Mouse (Mus musculus): ENCODE data around the gene Pitpnb. TPM values are rescaled to one million over a fixed set of nuclear protein-coding genes. Genes with fewer than 3 reads are reported as not detected.

The Pitpnb gene
- total RNA-seq (2018; cell fraction: chromatin; rRNA removed) = 10 to 100 TPM; 23.5 to 68.5 (median 44.7) TPM
- 10 to 100 TPM; 36.3 to 49.7 (median 41.6) TPM for total RNA-seq (2018; cell fraction: cytosol; rRNA removed)
- total RNA-seq (2018; cell fraction: nucleus; rRNA removed) = 10 to 100 TPM; 27.9 to 65.1 (median 42.0) TPM
- 33.9 to 56.3 TPM (median 53.8 TPM) in 3 replicates for polyA plus RNA-seq (2018)

- Histone ChIP-seq H3K4me3 (ENCODE audit: inconsistent target) (peak within 1 kb of the TSS; percentile 94), H3K27ac (peak within 1 kb of the TSS; percentile 42; the same call in 1 of the 2 replicates), H3K79me2 (ENCODE audit: inconsistent target) (peaks cover 48% of the 10 kb centered on the region), H3K36me3 (ENCODE audit: inconsistent target) (no peaks in the 10 kb centered on the region)
- under 1% methylated on average over 76 of the region's 78 CpGs for WGBS (ENCODE audit: missing documents)
Observed at GRCm38 (mm10) chr5:111330417-111331098, at the start of gene Pitpnb. Gene Pitpnb (plus strand): TSS chr5:111330763.

- no peaks in the 10 kb centered on the region for H3K79me2 ChIP-seq (ENCODE audit: inconsistent target)
- H3K4me3 ChIP-seq (ENCODE audit: inconsistent target) = no peak overlapping the region
- WGBS (ENCODE audit: missing documents) = 93% methylated on average over 16 of the region's 19 CpGs
- no peaks in the 10 kb centered on the region for H3K36me3 ChIP-seq (ENCODE audit: inconsistent target)
- no peak overlapping the region for H3K27ac ChIP-seq
Observed at GRCm38 (mm10) chr5:111284420-111285175, 46.0 kb upstream of the Pitpnb start.

GRCm38 (mm10) chr5:111287571-111287970, 43.0 kb upstream of the Pitpnb start:
- WGBS (ENCODE audit: missing documents) = 83% methylated on average over 4 of the region's 5 CpGs
- Histone ChIP-seq H3K27ac (no peak overlapping the region), H3K4me3 (ENCODE audit: inconsistent target) (no peak overlapping the region), H3K79me2 (ENCODE audit: inconsistent target) (no peaks in the 10 kb centered on the region), H3K36me3 (ENCODE audit: inconsistent target) (no peaks in the 10 kb centered on the region)

- no peaks in the 10 kb centered on the region for H3K79me2 ChIP-seq (ENCODE audit: inconsistent target)
- no peaks in the 10 kb centered on the region for H3K36me3 ChIP-seq (ENCODE audit: inconsistent target)
- H3K27ac ChIP-seq = no peak overlapping the region
- 92% methylated on average over 11 of the region's 11 CpGs for WGBS (ENCODE audit: missing documents)
- H3K4me3 ChIP-seq (ENCODE audit: inconsistent target) = no peak overlapping the region
Observed at GRCm38 (mm10) chr5:111288486-111288885, 42.1 kb upstream of the Pitpnb start.

GRCm38 (mm10) chr5:111290071-111290470, 40.5 kb upstream of the Pitpnb start:
- Histone ChIP-seq H3K79me2 (ENCODE audit: inconsistent target) (no peaks in the 10 kb centered on the region), H3K27ac (no peak overlapping the region), H3K36me3 (ENCODE audit: inconsistent target) (no peaks in the 10 kb centered on the region), H3K4me3 (ENCODE audit: inconsistent target) (no peak overlapping the region)
- 97% methylated on average over 10 of the region's 11 CpGs for WGBS (ENCODE audit: missing documents)

GRCm38 (mm10) chr5:111291639-111292038, 38.9 kb upstream of the Pitpnb start:
- 73% methylated on average over 10 of the region's 10 CpGs for WGBS (ENCODE audit: missing documents)
- Histone ChIP-seq H3K27ac (no peak overlapping the region), H3K79me2 (ENCODE audit: inconsistent target) (no peaks in the 10 kb centered on the region), H3K4me3 (ENCODE audit: inconsistent target) (no peak overlapping the region), H3K36me3 (ENCODE audit: inconsistent target) (no peaks in the 10 kb centered on the region)

GRCm38 (mm10) chr5:111297801-111298200, 32.8 kb upstream of the Pitpnb start:
- Histone ChIP-seq H3K79me2 (ENCODE audit: inconsistent target) (no peaks in the 10 kb centered on the region), H3K4me3 (ENCODE audit: inconsistent target) (no peak overlapping the region), H3K27ac (no peak overlapping the region), H3K36me3 (ENCODE audit: inconsistent target) (no peaks in the 10 kb centered on the region)
- WGBS (ENCODE audit: missing documents) = 93% methylated on average over 5 of the region's 5 CpGs

- Histone ChIP-seq H3K79me2 (ENCODE audit: inconsistent target) (no peaks in the 10 kb centered on the region), H3K4me3 (ENCODE audit: inconsistent target) (no peak overlapping the region), H3K27ac (no peak overlapping the region), H3K36me3 (ENCODE audit: inconsistent target) (no peaks in the 10 kb centered on the region)
- WGBS (ENCODE audit: missing documents) = 87% methylated on average over 7 of the region's 7 CpGs
Observed at GRCm38 (mm10) chr5:111298706-111299105, 31.9 kb upstream of the Pitpnb start.

GRCm38 (mm10) chr5:111300776-111301175, 29.8 kb upstream of the Pitpnb start:
- Histone ChIP-seq H3K4me3 (ENCODE audit: inconsistent target) (no peak overlapping the region), H3K36me3 (ENCODE audit: inconsistent target) (no peaks in the 10 kb centered on the region), H3K27ac (no peak overlapping the region), H3K79me2 (ENCODE audit: inconsistent target) (no peaks in the 10 kb centered on the region)
- 94% methylated on average over 8 of the region's 8 CpGs for WGBS (ENCODE audit: missing documents)

GRCm38 (mm10) chr5:111301736-111302135, 28.8 kb upstream of the Pitpnb start:
- no peak overlapping the region for H3K27ac ChIP-seq
- 21% methylated on average over 7 of the region's 7 CpGs for WGBS (ENCODE audit: missing documents)
- H3K4me3 ChIP-seq (ENCODE audit: inconsistent target) = no peak overlapping the region
- H3K79me2 ChIP-seq (ENCODE audit: inconsistent target) = no peaks in the 10 kb centered on the region
- H3K36me3 ChIP-seq (ENCODE audit: inconsistent target) = no peaks in the 10 kb centered on the region

- Histone ChIP-seq H3K4me3 (ENCODE audit: inconsistent target) (no peak overlapping the region), H3K27ac (no peak overlapping the region), H3K36me3 (ENCODE audit: inconsistent target) (no peaks in the 10 kb centered on the region), H3K79me2 (ENCODE audit: inconsistent target) (no peaks in the 10 kb centered on the region)
- 94% methylated on average over 3 of the region's 3 CpGs for WGBS (ENCODE audit: missing documents)
Observed at GRCm38 (mm10) chr5:111304730-111305129, 25.8 kb upstream of the Pitpnb start.

- WGBS (ENCODE audit: missing documents) = 53% methylated on average over 6 of the region's 6 CpGs
- no peaks in the 10 kb centered on the region for H3K79me2 ChIP-seq (ENCODE audit: inconsistent target)
- H3K36me3 ChIP-seq (ENCODE audit: inconsistent target) = no peaks in the 10 kb centered on the region
- no peak overlapping the region for H3K27ac ChIP-seq
- H3K4me3 ChIP-seq (ENCODE audit: inconsistent target) = no peak overlapping the region
Observed at GRCm38 (mm10) chr5:111310185-111310584, 20.4 kb upstream of the Pitpnb start.

GRCm38 (mm10) chr5:111313833-111314232, 16.7 kb upstream of the Pitpnb start:
- WGBS (ENCODE audit: missing documents) = 94% methylated on average over 9 of the region's 9 CpGs
- Histone ChIP-seq H3K79me2 (ENCODE audit: inconsistent target) (no peaks in the 10 kb centered on the region), H3K4me3 (ENCODE audit: inconsistent target) (no peak overlapping the region), H3K36me3 (ENCODE audit: inconsistent target) (no peaks in the 10 kb centered on the region), H3K27ac (no peak overlapping the region)

- WGBS (ENCODE audit: missing documents) = 90% methylated on average over 6 of the region's 6 CpGs
- Histone ChIP-seq H3K27ac (no peak overlapping the region), H3K79me2 (ENCODE audit: inconsistent target) (no peaks in the 10 kb centered on the region), H3K4me3 (ENCODE audit: inconsistent target) (no peak overlapping the region), H3K36me3 (ENCODE audit: inconsistent target) (no peaks in the 10 kb centered on the region)
Observed at GRCm38 (mm10) chr5:111315061-111315460, 15.5 kb upstream of the Pitpnb start.

GRCm38 (mm10) chr5:111317526-111317925, 13.0 kb upstream of the Pitpnb start:
- H3K4me3 ChIP-seq (ENCODE audit: inconsistent target) = no peak overlapping the region
- WGBS (ENCODE audit: missing documents) = 85% methylated on average over 3 of the region's 3 CpGs
- H3K27ac ChIP-seq = no peak overlapping the region
- no peaks in the 10 kb centered on the region for H3K79me2 ChIP-seq (ENCODE audit: inconsistent target)
- no peaks in the 10 kb centered on the region for H3K36me3 ChIP-seq (ENCODE audit: inconsistent target)

Data from macrophage (primary cell).